Mouse (Mus musculus): ENCODE results near the gene Serpina1b. TPM values are rescaled to one million over a fixed set of nuclear protein-coding genes. Genes with fewer than 3 reads are reported as not detected.
"Not testable (repeated sequence)": the region's sequence is repeated elsewhere in the genome, so short reads cannot be mapped to it uniquely, and the experiment has no call there.

Serpina1b gene
- 1 to 10 TPM in 1 of 2 experiments, under 1 TPM in 1; 0.94 to 2.0 TPM for total RNA-seq (2021)
- long read RNA-seq, experiment 1, result 0 reads
- long read RNA-seq, experiment 2, result 0 reads

- DNase-seq, result not testable (repeated sequence)
Measured at GRCm38 (mm10) chr12:103830273-103830672, at the start of gene Serpina1b. Gene Serpina1b (minus strand): TSS chr12:103830373.

- not testable (repeated sequence) for DNase-seq
Measured at GRCm38 (mm10) chr12:103866873-103867272, 36.7 kb upstream of the Serpina1b start.

GRCm38 (mm10) chr12:103863101-103863974 is 33.2 kb upstream of the Serpina1b start, which contains the start of gene Serpina1a:
Gene Serpina1a (minus strand): TSS chr12:103863562.
- not testable (repeated sequence) for DNase-seq

- DNase-seq, result peak; percentile 1 to 4
Measured at GRCm38 (mm10) chr12:103860976-103861375, 30.8 kb upstream of the Serpina1b start.

- DNase-seq, result peak; percentile 11 to 19
Measured at GRCm38 (mm10) chr12:103860571-103860970, 30.4 kb upstream of the Serpina1b start.

GRCm38 (mm10) chr12:103859584-103859983 is 29.4 kb upstream of the Serpina1b start:
- DNase-seq, result not testable (repeated sequence)

GRCm38 (mm10) chr12:103853032-103853431 is 22.9 kb upstream of the Serpina1b start:
- DNase-seq, result not testable (repeated sequence)

- not testable (repeated sequence) for DNase-seq
Measured at GRCm38 (mm10) chr12:103827661-103828372, 2.4 kb downstream of the Serpina1b start.

GRCm38 (mm10) chr12:103823826-103824225 is 6.3 kb downstream of the Serpina1b start:
- peak in 1 of 2 experiments; percentile 13 for DNase-seq

- DNase-seq, result not testable (repeated sequence)
Measured at GRCm38 (mm10) chr12:103773246-103773851, 56.8 kb downstream of the Serpina1b start, which contains the start of gene Serpina1d. Gene Serpina1d (minus strand): TSS chr12:103773592.

GRCm38 (mm10) chr12:103770597-103770996 is 59.6 kb downstream of the Serpina1b start:
- DNase-seq, result peak; percentile 8 to 14

GRCm38 (mm10) chr12:103763083-103763482 is 67.1 kb downstream of the Serpina1b start:
- not testable (repeated sequence) for DNase-seq

- DNase-seq, result not testable (repeated sequence)
Measured at GRCm38 (mm10) chr12:103760316-103760715, 69.9 kb downstream of the Serpina1b start.

- DNase-seq, result not testable (repeated sequence)
Measured at GRCm38 (mm10) chr12:103745957-103746356, 84.2 kb downstream of the Serpina1b start.

GRCm38 (mm10) chr12:103737791-103738580 is 92.2 kb downstream of the Serpina1b start:
- not testable (repeated sequence) for DNase-seq

- peak; percentile 2 to 7 for DNase-seq
Measured at GRCm38 (mm10) chr12:103735566-103735965, 94.6 kb downstream of the Serpina1b start.

GRCm38 (mm10) chr12:103735101-103735500 is 95.1 kb downstream of the Serpina1b start:
- peak; percentile 10 to 11 for DNase-seq

GRCm38 (mm10) chr12:103711537-103711936 is 118.6 kb downstream of the Serpina1b start:
- DNase-seq, result no peak

GRCm38 (mm10) chr12:103710405-103710804 is 119.8 kb downstream of the Serpina1b start:
- DNase-seq, result no peak

- no peak for DNase-seq
Measured at GRCm38 (mm10) chr12:103706113-103706512, 124.1 kb downstream of the Serpina1b start.

GRCm38 (mm10) chr12:103705547-103705946 is 124.6 kb downstream of the Serpina1b start:
- DNase-seq, result no peak

Measured in heart, adult 18-20 months (tissue).